Mouse (Mus musculus): ENCODE results near the gene Nck1. TPM values are rescaled to one million over a fixed set of nuclear protein-coding genes. Genes with fewer than 3 reads are reported as not detected.

The Nck1 gene
- polyA plus RNA-seq, 1 experiment, result 0.13 TPM

DNA sequence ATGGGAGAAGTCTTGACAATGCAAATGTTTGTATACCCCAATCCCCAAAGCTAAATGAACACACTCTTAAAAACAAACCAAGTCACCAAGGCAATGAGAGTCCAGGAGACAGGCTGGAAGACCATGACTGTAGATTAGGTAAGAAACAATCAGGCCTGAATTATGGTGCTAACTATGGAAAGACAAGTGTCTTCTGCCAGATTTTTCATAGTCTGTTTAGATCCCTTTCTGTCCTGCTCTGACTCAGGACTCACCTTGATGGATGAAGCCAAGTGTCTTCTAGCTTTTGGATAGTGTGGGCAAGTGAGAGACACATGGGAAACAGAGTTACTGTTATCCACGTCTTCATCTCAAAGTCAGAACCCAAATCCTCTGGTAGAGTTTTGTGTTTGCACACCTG is 25.6 kb upstream of the Nck1 start:
- peaks cover 45% of the 10 kb centered on the region for H3K27me3 ChIP-seq (ENCODE audit: control insufficient read depth)
- TF ChIP-seq GATA1 (IDR thresholded peaks at IDR 0.05; ENCODE audit: low read length) (no peak), TAL1 (IDR thresholded peaks at IDR 0.05; ENCODE audit: low read length) (no peak)

DNA sequence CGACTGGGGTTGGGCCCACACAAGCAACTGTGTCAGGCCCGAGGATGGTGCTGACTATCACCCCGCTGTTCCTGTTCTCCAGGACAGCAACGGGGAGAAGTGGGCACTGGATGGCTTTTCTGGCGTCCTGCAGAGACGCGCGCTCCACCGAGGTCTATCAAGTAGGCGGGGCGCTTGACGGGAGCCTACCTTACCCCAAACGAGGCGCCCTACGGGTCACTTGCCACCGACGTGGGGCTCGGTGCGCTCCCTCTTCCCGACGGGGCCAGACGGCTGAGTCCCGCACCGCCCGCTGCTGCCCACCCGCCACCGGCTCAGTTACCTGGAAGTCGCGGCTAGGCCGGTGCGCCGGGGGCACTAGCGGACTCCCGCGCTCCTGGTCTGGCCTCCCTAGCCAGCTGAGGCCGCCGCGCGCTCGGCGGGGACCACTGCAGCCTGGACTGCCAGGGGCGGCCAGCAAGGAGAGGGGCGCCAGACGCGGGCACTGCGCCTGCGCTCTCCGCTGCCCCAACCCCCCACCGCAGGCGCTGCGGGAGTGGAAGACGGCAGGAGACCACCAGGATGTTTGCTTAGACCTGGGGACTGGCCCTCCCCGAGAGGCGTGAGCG is 24.8 kb upstream of the Nck1 start, which contains the start of gene Slc35g2:
Slc35g2 (minus strand) TSS at position 465 of the 608 bp plus-strand sequence.
- H3K36me3 ChIP-seq (ENCODE audit: control insufficient read depth), result no peaks in the 10 kb centered on the region
- peaks cover 48% of the 10 kb centered on the region for H3K27me3 ChIP-seq (ENCODE audit: control insufficient read depth)
- TF ChIP-seq TAL1 (IDR thresholded peaks at IDR 0.05; ENCODE audit: low read length) (no peak), GATA1 (IDR thresholded peaks at IDR 0.05; ENCODE audit: low read length) (no peak)
- H3K4me3 ChIP-seq (replicated peaks), result peak within 1 kb of the TSS; percentile 52
- H3K9me3 ChIP-seq (ENCODE audit: control insufficient read depth, low read length), result no peaks in the 10 kb centered on the region; the same call in 1 of the 2 replicates
- H3K4me1 ChIP-seq (ENCODE audit: control insufficient read depth), result no peaks in the 10 kb centered on the region; the same call in none of the 2 replicates

More for the DNA sequence above, 25.6 kb upstream of the Nck1 start:
- no peak overlapping the region for H3K4me3 ChIP-seq (replicated peaks)
- no peaks in the 10 kb centered on the region for H3K36me3 ChIP-seq (ENCODE audit: control insufficient read depth)
- no peaks in the 10 kb centered on the region; the same call in 1 of the 2 replicates for H3K9me3 ChIP-seq (ENCODE audit: control insufficient read depth, low read length)
- H3K4me1 ChIP-seq (ENCODE audit: control insufficient read depth), result no peaks in the 10 kb centered on the region; the same call in none of the 2 replicates

DNA sequence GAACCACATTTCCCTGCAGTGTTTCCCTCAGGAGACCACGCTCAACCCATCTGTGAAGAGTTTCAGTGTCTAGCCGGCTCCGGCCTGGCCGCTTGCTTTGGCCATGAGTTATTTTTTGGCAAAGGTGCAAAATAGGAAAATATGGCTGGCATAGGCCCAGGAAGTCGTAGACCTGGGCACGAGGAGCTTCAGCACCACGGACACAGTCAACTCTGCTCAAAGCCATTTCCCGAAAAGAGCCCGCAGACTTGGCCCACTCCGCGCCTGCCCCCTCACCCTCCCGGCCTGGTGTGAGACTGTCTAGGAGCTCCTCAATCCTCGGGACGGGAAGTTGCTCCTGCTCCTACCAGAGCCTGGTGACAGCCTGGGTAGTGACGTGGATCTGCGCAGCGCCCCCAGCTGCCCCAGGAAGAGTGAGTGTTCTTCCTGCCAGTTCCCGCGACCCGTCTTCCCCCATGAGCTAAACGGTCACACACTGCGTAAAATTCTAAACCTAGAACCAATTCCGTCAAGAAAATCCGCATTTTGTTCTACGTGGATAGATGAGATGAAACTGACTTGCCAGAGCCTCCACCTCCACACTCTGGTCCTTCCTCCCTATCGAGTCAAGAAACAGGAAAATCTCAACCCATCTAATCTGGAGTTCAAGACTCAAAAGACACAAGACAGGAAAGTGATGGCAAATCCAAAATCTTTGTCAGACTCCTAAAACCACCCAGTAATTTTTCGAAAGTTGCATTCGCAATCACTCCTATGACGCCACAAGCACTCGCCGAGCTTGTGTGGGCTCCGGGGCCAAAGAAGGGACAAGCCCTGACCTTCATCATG is 24.1 kb upstream of the Nck1 start:
- Histone ChIP-seq H3K4me3 (replicated peaks) (peak overlapping the region; percentile 52), H3K27me3 (ENCODE audit: control insufficient read depth) (peaks cover 48% of the 10 kb centered on the region), H3K9me3 (ENCODE audit: control insufficient read depth, low read length) (no peaks in the 10 kb centered on the region; the same call in 1 of the 2 replicates), H3K36me3 (ENCODE audit: control insufficient read depth) (no peaks in the 10 kb centered on the region), H3K4me1 (ENCODE audit: control insufficient read depth) (no peaks in the 10 kb centered on the region; the same call in none of the 2 replicates)
- TF ChIP-seq TAL1 (IDR thresholded peaks at IDR 0.05; ENCODE audit: low read length), result no peak
- no peak for TF ChIP-seq GATA1 (IDR thresholded peaks at IDR 0.05; ENCODE audit: low read length)

DNA sequence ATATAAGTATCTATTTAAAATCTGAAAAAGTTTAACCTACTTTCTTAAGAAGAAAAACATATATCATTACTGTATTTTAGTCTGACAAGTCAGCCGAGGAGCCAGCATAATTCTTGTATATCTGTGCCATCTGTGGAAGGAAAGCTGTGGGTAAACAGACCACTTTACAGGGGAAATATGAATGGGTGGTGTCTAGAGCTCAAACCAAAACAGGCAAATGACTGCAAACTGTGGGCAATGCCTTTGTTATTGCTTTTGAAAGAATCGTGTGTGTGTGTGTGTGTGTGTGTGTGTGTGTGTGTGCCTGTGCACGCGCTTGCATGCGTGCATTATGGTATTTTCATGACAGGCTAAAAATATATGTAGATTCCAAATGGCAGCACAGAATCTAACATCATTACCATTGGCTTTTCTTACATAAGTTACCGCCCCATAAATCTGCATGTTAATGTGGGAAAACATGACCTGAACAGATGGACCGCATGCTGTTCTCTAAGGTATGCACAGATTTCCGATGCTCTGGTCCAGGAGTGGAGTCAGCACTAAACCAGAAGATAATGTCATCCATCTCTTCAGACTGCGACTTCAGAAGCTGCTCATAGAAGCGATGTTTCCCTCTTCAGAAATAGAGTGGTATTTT is 14.4 kb upstream of the Nck1 start:
- no peaks in the 10 kb centered on the region for H3K4me1 ChIP-seq (ENCODE audit: control insufficient read depth)
- no peaks in the 10 kb centered on the region for H3K9me3 ChIP-seq (ENCODE audit: control insufficient read depth, low read length)
- H3K36me3 ChIP-seq (ENCODE audit: control insufficient read depth), result no peaks in the 10 kb centered on the region
- no peak overlapping the region for H3K4me3 ChIP-seq (replicated peaks)
- no peak for TF ChIP-seq GATA1 (IDR thresholded peaks at IDR 0.05; ENCODE audit: low read length)
- TF ChIP-seq TAL1 (IDR thresholded peaks at IDR 0.05; ENCODE audit: low read length), result no peak
- no peaks in the 10 kb centered on the region for H3K27me3 ChIP-seq (ENCODE audit: control insufficient read depth)

DNA sequence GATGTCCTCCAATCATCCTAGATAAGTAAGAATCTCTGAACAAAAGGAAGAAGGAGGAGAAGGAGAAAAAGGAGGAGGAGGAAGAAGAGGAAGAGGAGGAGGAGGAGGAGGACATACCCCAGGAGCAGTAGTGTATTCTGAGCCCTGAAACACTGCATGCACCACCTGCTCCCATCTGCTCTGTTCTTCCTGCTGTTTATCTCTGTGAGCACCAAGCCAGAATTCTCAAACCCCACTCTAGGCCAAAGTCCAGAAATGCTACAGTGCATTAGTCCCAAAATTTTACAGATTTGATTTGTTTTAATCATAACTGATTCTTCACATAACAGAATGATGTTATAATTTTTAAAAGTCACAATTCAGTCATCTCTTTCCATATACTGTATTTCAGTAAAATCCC is 13.1 kb upstream of the Nck1 start:
- no peaks in the 10 kb centered on the region for H3K4me1 ChIP-seq (ENCODE audit: control insufficient read depth)
- TF ChIP-seq TAL1 (IDR thresholded peaks at IDR 0.05; ENCODE audit: low read length), result no peak
- TF ChIP-seq GATA1 (IDR thresholded peaks at IDR 0.05; ENCODE audit: low read length), result no peak
- H3K27me3 ChIP-seq (ENCODE audit: control insufficient read depth), result no peaks in the 10 kb centered on the region
- no peaks in the 10 kb centered on the region for H3K36me3 ChIP-seq (ENCODE audit: control insufficient read depth)
- H3K4me3 ChIP-seq (replicated peaks), result no peak overlapping the region
- H3K9me3 ChIP-seq (ENCODE audit: control insufficient read depth, low read length), result no peaks in the 10 kb centered on the region

DNA sequence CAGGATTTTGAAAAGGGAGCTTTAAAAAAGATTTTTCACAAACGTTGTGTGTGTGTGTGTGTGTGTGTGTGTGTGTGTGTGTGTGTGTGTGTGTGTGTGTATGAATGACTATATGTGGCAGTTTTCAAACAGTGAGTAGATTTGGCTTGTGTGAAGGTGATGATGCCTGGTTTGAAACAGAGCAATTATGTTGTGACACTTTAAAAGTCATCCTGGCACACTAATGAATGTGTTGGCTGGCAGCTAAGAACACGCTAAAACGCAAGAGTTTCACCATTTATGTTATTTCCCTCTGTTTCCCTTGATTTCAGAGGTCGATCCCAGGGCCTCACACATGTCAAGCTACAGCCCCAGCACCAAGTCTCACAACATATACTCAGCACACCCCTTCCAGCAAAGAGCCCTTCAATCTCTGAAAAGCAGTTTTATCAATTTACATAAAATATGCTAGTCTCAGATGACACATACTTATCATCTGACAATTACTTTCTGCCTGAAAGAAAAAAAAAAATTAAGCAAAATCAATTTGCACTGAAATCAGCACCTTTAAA is 12.2 kb upstream of the Nck1 start:
- H3K4me3 ChIP-seq (replicated peaks), result no peak overlapping the region
- no peaks in the 10 kb centered on the region for H3K27me3 ChIP-seq (ENCODE audit: control insufficient read depth)
- no peaks in the 10 kb centered on the region for H3K4me1 ChIP-seq (ENCODE audit: control insufficient read depth)
- TF ChIP-seq TAL1 (IDR thresholded peaks at IDR 0.05; ENCODE audit: low read length), result no peak
- TF ChIP-seq GATA1 (IDR thresholded peaks at IDR 0.05; ENCODE audit: low read length), result no peak
- no peaks in the 10 kb centered on the region for H3K36me3 ChIP-seq (ENCODE audit: control insufficient read depth)
- no peaks in the 10 kb centered on the region for H3K9me3 ChIP-seq (ENCODE audit: control insufficient read depth, low read length)

DNA sequence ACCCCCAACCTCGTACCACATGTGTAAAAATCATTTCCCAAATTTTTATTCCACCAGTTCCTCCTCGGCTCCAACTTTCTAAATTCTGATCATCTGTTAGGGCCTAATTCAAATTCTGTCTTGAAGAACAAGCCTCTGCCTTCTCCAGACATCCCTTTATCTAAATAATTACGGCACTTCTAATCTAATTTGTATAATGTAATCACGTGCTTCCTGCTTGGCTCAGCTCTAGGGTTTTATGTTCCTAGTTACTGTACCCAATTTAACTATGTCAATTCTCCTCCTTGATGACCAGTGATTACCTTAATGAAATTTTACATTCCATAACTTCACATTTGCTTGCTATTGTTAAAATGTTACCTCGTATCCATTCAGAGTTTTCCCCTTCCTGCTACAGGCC is 9.8 kb upstream of the Nck1 start:
- Histone ChIP-seq H3K27me3 (ENCODE audit: control insufficient read depth) (no peaks in the 10 kb centered on the region), H3K4me1 (ENCODE audit: control insufficient read depth) (no peaks in the 10 kb centered on the region), H3K4me3 (replicated peaks) (no peak overlapping the region), H3K9me3 (ENCODE audit: control insufficient read depth, low read length) (no peaks in the 10 kb centered on the region), H3K36me3 (ENCODE audit: control insufficient read depth) (no peaks in the 10 kb centered on the region)
- TF ChIP-seq TAL1 (IDR thresholded peaks at IDR 0.05; ENCODE audit: low read length) (no peak), GATA1 (IDR thresholded peaks at IDR 0.05; ENCODE audit: low read length) (no peak)

DNA sequence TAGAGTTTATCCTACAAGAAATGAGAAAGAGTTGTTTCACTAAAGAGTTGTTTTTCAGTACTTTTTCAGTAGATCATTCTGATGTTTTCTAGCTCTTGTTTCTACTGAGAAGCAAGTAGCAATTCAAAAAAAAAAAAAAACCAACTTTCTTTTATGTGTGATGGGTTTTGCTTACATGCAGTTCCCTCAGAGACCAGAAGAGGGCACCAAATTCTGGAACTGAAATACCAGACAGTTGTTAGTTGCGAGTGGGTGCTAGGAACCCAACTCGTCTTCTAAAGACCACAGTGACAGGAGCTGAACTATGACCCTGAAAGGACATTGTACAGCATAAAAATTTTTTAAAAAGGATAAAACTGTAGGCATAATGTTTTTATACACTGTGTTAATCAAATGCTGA is 2.4 kb upstream of the Nck1 start:
- H3K9me3 ChIP-seq (ENCODE audit: control insufficient read depth, low read length), result peaks cover 9% of the 10 kb centered on the region
- TF ChIP-seq TAL1 (IDR thresholded peaks at IDR 0.05; ENCODE audit: low read length) (no peak), GATA1 (IDR thresholded peaks at IDR 0.05; ENCODE audit: low read length) (no peak)
- H3K4me3 ChIP-seq (replicated peaks), result no peak overlapping the region
- peaks cover 3% of the 10 kb centered on the region; the same call in 1 of the 2 replicates for H3K36me3 ChIP-seq (ENCODE audit: control insufficient read depth)
- H3K4me1 ChIP-seq (ENCODE audit: control insufficient read depth), result peaks cover 25% of the 10 kb centered on the region
- H3K27me3 ChIP-seq (ENCODE audit: control insufficient read depth), result no peaks in the 10 kb centered on the region

DNA sequence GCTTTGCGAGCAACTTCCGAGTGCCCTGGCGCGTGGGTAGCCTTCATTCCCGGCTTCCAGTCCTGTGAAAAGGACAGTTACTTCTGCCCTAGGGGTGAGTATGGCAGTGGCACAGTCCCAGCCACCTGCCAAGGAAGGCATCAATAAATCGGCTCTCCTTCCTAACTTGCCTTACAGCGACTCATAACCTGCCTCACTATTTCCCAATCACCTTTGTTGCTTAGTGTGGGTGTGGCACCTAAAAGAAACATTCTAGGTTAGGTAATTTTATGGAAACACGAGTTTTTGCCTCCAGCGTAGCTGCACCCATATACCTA is 618 bp upstream of the Nck1 start:
- TF ChIP-seq TAL1 (IDR thresholded peaks at IDR 0.05; ENCODE audit: low read length) (no peak), GATA1 (IDR thresholded peaks at IDR 0.05; ENCODE audit: low read length) (no peak)
- peaks cover 3% of the 10 kb centered on the region; the same call in 1 of the 2 replicates for H3K36me3 ChIP-seq (ENCODE audit: control insufficient read depth)
- no peaks in the 10 kb centered on the region for H3K27me3 ChIP-seq (ENCODE audit: control insufficient read depth)
- H3K9me3 ChIP-seq (ENCODE audit: control insufficient read depth, low read length), result peaks cover 9% of the 10 kb centered on the region
- peaks cover 26% of the 10 kb centered on the region for H3K4me1 ChIP-seq (ENCODE audit: control insufficient read depth)
- H3K4me3 ChIP-seq (replicated peaks), result peak overlapping the region; percentile 99
